Mouse (Mus musculus): ENCODE measurements around the gene Myadm. TPM values are rescaled to one million over a fixed set of nuclear protein-coding genes. Genes with fewer than 3 reads are reported as not detected.

Myadm gene
- polyA plus RNA-seq, 1 experiment from 2014 or later = 30.1 TPM

GRCm38 (mm10) chr7:3314121-3314520 is 25.2 kb downstream of the Myadm start:
- H3K9ac ChIP-seq (replicated peaks; ENCODE audit: low read length) = no peak overlapping the region
- no peak overlapping the region for H3K27ac ChIP-seq (replicated peaks; ENCODE audit: low read depth, low read length)
- DNase-seq (peak; percentile 74), ATAC-seq (ENCODE audit: low FRiP score, low TSS enrichment) (no peak)
- no peaks in the 10 kb centered on the region for H3K27me3 ChIP-seq (ENCODE audit: control insufficient read depth, insufficient read depth, low read length)
- no peak overlapping the region for H3K4me3 ChIP-seq (replicated peaks; ENCODE audit: low read depth, low read length)
- 69% methylated on average over 5 of the region's 5 CpGs for WGBS
- H3K36me3 ChIP-seq (ENCODE audit: control insufficient read depth, insufficient read depth, low read length) = no peaks in the 10 kb centered on the region
- 0 out of 2 replicates have a peak, but pooled peaks cover 3% of the 10 kb centered on the region for H3K9me3 ChIP-seq (ENCODE audit: control insufficient read depth, low read length)
- no peak overlapping the region for H3K4me2 ChIP-seq (ENCODE audit: low read length)
- H3K4me1 ChIP-seq (ENCODE audit: control insufficient read depth, insufficient read depth, low read length) = no peaks in the 10 kb centered on the region

GRCm38 (mm10) chr7:3317704-3318103 is 28.8 kb downstream of the Myadm start:
- H3K4me3 ChIP-seq (replicated peaks; ENCODE audit: low read depth, low read length) = no peak overlapping the region
- no peak overlapping the region for H3K4me2 ChIP-seq (ENCODE audit: low read length)
- 46% methylated on average over 4 of the region's 4 CpGs for WGBS
- H3K4me1 ChIP-seq (ENCODE audit: control insufficient read depth, insufficient read depth, low read length) = no peaks in the 10 kb centered on the region
- DNase-seq (no peak), ATAC-seq (ENCODE audit: low FRiP score, low TSS enrichment) (no peak)
- no peak overlapping the region for H3K27ac ChIP-seq (replicated peaks; ENCODE audit: low read depth, low read length)
- no peaks in the 10 kb centered on the region for H3K27me3 ChIP-seq (ENCODE audit: control insufficient read depth, insufficient read depth, low read length)
- no peaks in the 10 kb centered on the region for H3K36me3 ChIP-seq (ENCODE audit: control insufficient read depth, insufficient read depth, low read length)
- H3K9ac ChIP-seq (replicated peaks; ENCODE audit: low read length) = no peak overlapping the region
- no peaks in the 10 kb centered on the region for H3K9me3 ChIP-seq (ENCODE audit: control insufficient read depth, low read length)

GRCm38 (mm10) chr7:3320856-3321255 is 32.0 kb downstream of the Myadm start:
- Histone ChIP-seq H3K4me1 (ENCODE audit: control insufficient read depth, insufficient read depth, low read length) (no peaks in the 10 kb centered on the region), H3K4me2 (ENCODE audit: low read length) (no peak overlapping the region), H3K27me3 (ENCODE audit: control insufficient read depth, insufficient read depth, low read length) (no peaks in the 10 kb centered on the region), H3K9ac (replicated peaks; ENCODE audit: low read length) (no peak overlapping the region), H3K4me3 (replicated peaks; ENCODE audit: low read depth, low read length) (no peak overlapping the region), H3K27ac (replicated peaks; ENCODE audit: low read depth, low read length) (no peak overlapping the region), H3K36me3 (ENCODE audit: control insufficient read depth, insufficient read depth, low read length) (no peaks in the 10 kb centered on the region), H3K9me3 (ENCODE audit: control insufficient read depth, low read length) (no peaks in the 10 kb centered on the region)
- no peak for DNase-seq
- 59% methylated on average over 3 of the region's 3 CpGs for WGBS
- ATAC-seq (ENCODE audit: low FRiP score, low TSS enrichment) = no peak

- DNase-seq = no peak
- no peaks in the 10 kb centered on the region for H3K27me3 ChIP-seq (ENCODE audit: control insufficient read depth, insufficient read depth, low read length)
These were observed 34.9 kb downstream of the Myadm start for GRCm38 (mm10) chr7:3323826-3324225.

GRCm38 (mm10) chr7:3327961-3328360 is 39.1 kb downstream of the Myadm start:
- WGBS = 83% methylated on average over 4 of the region's 4 CpGs

More at GRCm38 (mm10) chr7:3323826-3324225, 34.9 kb downstream of the Myadm start:
- Histone ChIP-seq H3K9me3 (ENCODE audit: control insufficient read depth, low read length) (no peaks in the 10 kb centered on the region), H3K9ac (replicated peaks; ENCODE audit: low read length) (no peak overlapping the region), H3K4me2 (ENCODE audit: low read length) (no peak overlapping the region), H3K27ac (replicated peaks; ENCODE audit: low read depth, low read length) (no peak overlapping the region), H3K36me3 (ENCODE audit: control insufficient read depth, insufficient read depth, low read length) (no peaks in the 10 kb centered on the region), H3K4me1 (ENCODE audit: control insufficient read depth, insufficient read depth, low read length) (no peaks in the 10 kb centered on the region), H3K4me3 (replicated peaks; ENCODE audit: low read depth, low read length) (no peak overlapping the region)
- no peak for ATAC-seq (ENCODE audit: low FRiP score, low TSS enrichment)
- 98% methylated on average over 1 of the region's 1 CpGs for WGBS

GRCm38 (mm10) chr7:3329776-3330546 is 41.1 kb downstream of the Myadm start:
- Histone ChIP-seq H3K36me3 (ENCODE audit: control insufficient read depth, insufficient read depth, low read length) (no peaks in the 10 kb centered on the region), H3K27me3 (ENCODE audit: control insufficient read depth, insufficient read depth, low read length) (no peaks in the 10 kb centered on the region; the same call in none of the 2 replicates), H3K4me1 (ENCODE audit: control insufficient read depth, insufficient read depth, low read length) (peaks cover 8% of the 10 kb centered on the region), H3K4me3 (replicated peaks; ENCODE audit: low read depth, low read length) (no peak overlapping the region), H3K4me2 (ENCODE audit: low read length) (peak overlapping the region; percentile 34), H3K9me3 (ENCODE audit: control insufficient read depth, low read length) (no peaks in the 10 kb centered on the region), H3K9ac (replicated peaks; ENCODE audit: low read length) (no peak overlapping the region), H3K27ac (replicated peaks; ENCODE audit: low read depth, low read length) (no peak overlapping the region)
- ATAC-seq (ENCODE audit: low FRiP score, low TSS enrichment) (no peak), DNase-seq (peak; percentile 86)
- 22% methylated on average over 31 of the region's 31 CpGs for WGBS

More at GRCm38 (mm10) chr7:3327961-3328360, 39.1 kb downstream of the Myadm start:
- H3K27me3 ChIP-seq (ENCODE audit: control insufficient read depth, insufficient read depth, low read length) = no peaks in the 10 kb centered on the region; the same call in none of the 2 replicates
- ATAC-seq (ENCODE audit: low FRiP score, low TSS enrichment) = no peak
- H3K36me3 ChIP-seq (ENCODE audit: control insufficient read depth, insufficient read depth, low read length) = no peaks in the 10 kb centered on the region
- no peaks in the 10 kb centered on the region for H3K9me3 ChIP-seq (ENCODE audit: control insufficient read depth, low read length)
- H3K9ac ChIP-seq (replicated peaks; ENCODE audit: low read length) = no peak overlapping the region
- H3K4me3 ChIP-seq (replicated peaks; ENCODE audit: low read depth, low read length) = no peak overlapping the region
- H3K4me1 ChIP-seq (ENCODE audit: control insufficient read depth, insufficient read depth, low read length) = no peaks in the 10 kb centered on the region; the same call in 1 of the 2 replicates
- no peak overlapping the region for H3K27ac ChIP-seq (replicated peaks; ENCODE audit: low read depth, low read length)
- DNase-seq = no peak
- H3K4me2 ChIP-seq (ENCODE audit: low read length) = no peak overlapping the region

- H3K36me3 ChIP-seq (ENCODE audit: control insufficient read depth, insufficient read depth, low read length) = no peaks in the 10 kb centered on the region
- H3K27ac ChIP-seq (replicated peaks; ENCODE audit: low read depth, low read length) = no peak overlapping the region; the same call in 1 of the 2 replicates
- no peak for ATAC-seq (ENCODE audit: low FRiP score, low TSS enrichment)
- WGBS = 48% methylated on average over 6 of the region's 6 CpGs
- no peak for DNase-seq
- H3K4me3 ChIP-seq (replicated peaks; ENCODE audit: low read depth, low read length) = peak overlapping the region; percentile 62
- peak overlapping the region; percentile 69 for H3K4me2 ChIP-seq (ENCODE audit: low read length)
- H3K27me3 ChIP-seq (ENCODE audit: control insufficient read depth, insufficient read depth, low read length) = no peaks in the 10 kb centered on the region; the same call in none of the 2 replicates
- peaks cover 8% of the 10 kb centered on the region for H3K4me1 ChIP-seq (ENCODE audit: control insufficient read depth, insufficient read depth, low read length)
- no peak overlapping the region for H3K9ac ChIP-seq (replicated peaks; ENCODE audit: low read length)
- no peaks in the 10 kb centered on the region for H3K9me3 ChIP-seq (ENCODE audit: control insufficient read depth, low read length)
These were observed 42.3 kb downstream of the Myadm start for GRCm38 (mm10) chr7:3331171-3331570.

GRCm38 (mm10) chr7:3331581-3332223 is 42.8 kb downstream of the Myadm start:
- ATAC-seq (ENCODE audit: low FRiP score, low TSS enrichment) = peak; percentile 92
- peak overlapping the region; percentile 62 for H3K4me3 ChIP-seq (replicated peaks; ENCODE audit: low read depth, low read length)
- H3K9ac ChIP-seq (replicated peaks; ENCODE audit: low read length) = peak overlapping the region; percentile 52; the same call in 1 of the 2 replicates
- WGBS = 0% methylated on average over 27 of the region's 27 CpGs
- H3K27me3 ChIP-seq (ENCODE audit: control insufficient read depth, insufficient read depth, low read length) = no peaks in the 10 kb centered on the region; the same call in none of the 2 replicates
- H3K9me3 ChIP-seq (ENCODE audit: control insufficient read depth, low read length) = no peaks in the 10 kb centered on the region
- H3K4me1 ChIP-seq (ENCODE audit: control insufficient read depth, insufficient read depth, low read length) = peaks cover 8% of the 10 kb centered on the region
- no peaks in the 10 kb centered on the region for H3K36me3 ChIP-seq (ENCODE audit: control insufficient read depth, insufficient read depth, low read length)
- peak overlapping the region; percentile 87 for H3K27ac ChIP-seq (replicated peaks; ENCODE audit: low read depth, low read length)
- peak; percentile 92 for DNase-seq
- peak overlapping the region; percentile 69 for H3K4me2 ChIP-seq (ENCODE audit: low read length)

Data from midbrain, embryonic 14.5 days (tissue).